Mouse (Mus musculus) stomach, postnatal 0 days (tissue): ENCODE measurements at regions not wholly inside any gene's neighbourhood (a gene's known extent, or its start where the extent isn't known, plus 50 kb on each side); places are given as distances from the start of the nearest gene placed in this dataset.

Source experiments
- ATAC-seq: fragments of 200-750 bp; cut with Nextera tagmentation; 2 replicates; pipeline ENCODE4 v1.8.0; 2017; ENCODE audit not compliant: low FRiP score, low TSS enrichment
- DNase-seq: peaks from one replicate; pipeline ENCODE4 v3.0.0-alpha.2; 2016; ENCODE audit warnings: low spot score
- H3K27ac ChIP-seq: fragments of 300-500 bp; sonication (generic); replicated peaks from 2 replicates; pipeline ENCODE4 v1.5.1; 2014; ENCODE audit warnings: mild to moderate bottlenecking, control low read depth
- H3K27me3 ChIP-seq: fragments of 300-500 bp; sonication (generic); 2 replicates; pipeline ENCODE4 v1.6.1; 2014; ENCODE audit warnings: low read length; ENCODE audit not compliant: control insufficient read depth, insufficient read depth
- H3K36me3 ChIP-seq: fragments of 300-500 bp; sonication (generic); 2 replicates; pipeline ENCODE4 v1.6.1; 2014; ENCODE audit warnings: low read length, mixed read lengths; ENCODE audit not compliant: control insufficient read depth, insufficient read depth
- H3K4me1 ChIP-seq: fragments of 300-500 bp; sonication (generic); replicated peaks from 2 replicates; pipeline ENCODE4 v1.6.1; 2014; ENCODE audit warnings: antibody characterized with exemption; ENCODE audit not compliant: control insufficient read depth, insufficient read depth
- H3K4me2 ChIP-seq: fragments of 300-500 bp; sonication (generic); replicated peaks from 2 replicates; pipeline ENCODE4 v1.6.1; 2014; ENCODE audit warnings: low read depth, mild to moderate bottlenecking, control low read depth, moderate library complexity
- H3K4me3 ChIP-seq: fragments of 300-500 bp; sonication (generic); 2 replicates; pipeline ENCODE4 v1.5.1; 2014; ENCODE audit warnings: low read depth, low read length, control low read depth
- H3K9ac ChIP-seq: fragments of 300-500 bp; sonication (generic); 2 replicates; pipeline ENCODE4 v1.6.1; 2014; ENCODE audit warnings: mild to moderate bottlenecking, low read length, control low read depth, mixed read lengths
- H3K9me3 ChIP-seq: fragments of 300-500 bp; sonication (generic); 2 replicates; pipeline ENCODE4 v1.6.1; 2016; ENCODE audit warnings: low read length; ENCODE audit not compliant: control insufficient read depth
- CTCF ChIP-seq: IDR thresholded peaks from 2 replicates; pipeline ENCODE4 v1.5.1; 2016; ENCODE audit warnings: antibody characterized with exemption, low read depth, mild to moderate bottlenecking, moderate library complexity
- EP300 ChIP-seq: optimal IDR thresholded peaks from 2 replicates; pipeline ENCODE3; 2016; ENCODE audit warnings: antibody characterized with exemption
- WGBS: fragments of 180-500 bp; shearing (Covaris S2); extraction: QIAGEN DNeasy Blood & Tissue Kit; methylation state at CpG from one replicate; pipeline ENCODE4 v1.1.7; 2014; 5-methylcytosine and 5-hydroxymethylcytosine counted together

DNA sequence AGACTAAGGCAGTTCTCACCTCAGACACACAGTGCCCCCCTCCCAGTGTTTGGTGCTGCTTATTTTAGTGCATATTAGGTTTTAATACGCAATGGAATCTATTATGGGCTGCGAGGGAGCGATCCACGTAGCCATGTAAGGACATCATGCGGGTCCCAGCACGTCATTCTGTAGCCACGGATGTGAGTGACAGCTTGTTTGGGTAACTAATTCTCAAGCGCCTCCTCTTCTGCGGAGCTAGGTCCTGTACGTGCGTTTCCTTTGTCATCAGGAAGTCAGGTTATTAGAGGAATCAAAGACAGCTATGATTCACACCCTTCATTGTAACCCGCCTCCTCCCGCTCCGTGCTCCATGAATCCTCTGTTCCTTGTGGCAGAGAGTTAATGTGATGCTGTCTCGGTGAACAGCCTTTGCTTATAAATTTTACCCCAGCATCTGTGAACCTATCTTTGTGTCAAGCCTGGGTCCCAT lies 78.9 kb downstream of the Kcnf1 start:
- Histone ChIP-seq H3K4me3 (no peak overlapping the region), H3K9me3 (no peaks in the 10 kb centered on the region), H3K9ac (no peak overlapping the region), H3K27ac (no peak overlapping the region), H3K36me3 (no peaks in the 10 kb centered on the region), H3K4me2 (no peak overlapping the region), H3K4me1 (no peaks in the 10 kb centered on the region), H3K27me3 (no peaks in the 10 kb centered on the region)
- DNase-seq (no peak), ATAC-seq (no peak)
- TF ChIP-seq CTCF, result no peak
- WGBS, result 36% methylated on average over 15 of the region's 15 CpGs

DNA sequence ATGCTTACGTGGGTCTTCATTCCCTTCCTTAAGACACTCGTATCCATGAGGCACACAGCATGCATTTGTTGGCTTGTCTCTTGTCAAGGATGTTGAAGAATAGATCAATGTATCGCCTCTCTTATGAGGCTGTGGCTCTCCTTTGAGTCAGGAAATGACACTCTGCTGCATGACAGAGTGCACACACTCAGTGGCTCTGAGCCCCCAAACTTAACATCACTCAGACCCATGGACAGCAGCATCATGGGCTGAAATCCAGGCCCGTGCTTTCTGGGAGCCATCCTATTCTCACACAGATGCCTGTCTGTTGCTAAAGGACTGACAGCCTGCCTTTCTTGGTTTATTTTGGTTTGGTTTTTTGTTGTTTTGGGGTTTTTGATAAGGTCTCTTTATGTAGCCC lies 81.9 kb downstream of the Kcnf1 start:
- ATAC-seq, result no peak
- no peak overlapping the region for H3K27ac ChIP-seq
- WGBS, result 81% methylated on average over 4 of the region's 4 CpGs
- no peak overlapping the region for H3K9ac ChIP-seq
- no peaks in the 10 kb centered on the region for H3K27me3 ChIP-seq
- H3K4me3 ChIP-seq, result no peak overlapping the region
- no peaks in the 10 kb centered on the region for H3K4me1 ChIP-seq
- H3K36me3 ChIP-seq, result no peaks in the 10 kb centered on the region
- H3K4me2 ChIP-seq, result no peak overlapping the region
- DNase-seq, result no peak
- no peaks in the 10 kb centered on the region for H3K9me3 ChIP-seq
- TF ChIP-seq CTCF, result no peak

DNA sequence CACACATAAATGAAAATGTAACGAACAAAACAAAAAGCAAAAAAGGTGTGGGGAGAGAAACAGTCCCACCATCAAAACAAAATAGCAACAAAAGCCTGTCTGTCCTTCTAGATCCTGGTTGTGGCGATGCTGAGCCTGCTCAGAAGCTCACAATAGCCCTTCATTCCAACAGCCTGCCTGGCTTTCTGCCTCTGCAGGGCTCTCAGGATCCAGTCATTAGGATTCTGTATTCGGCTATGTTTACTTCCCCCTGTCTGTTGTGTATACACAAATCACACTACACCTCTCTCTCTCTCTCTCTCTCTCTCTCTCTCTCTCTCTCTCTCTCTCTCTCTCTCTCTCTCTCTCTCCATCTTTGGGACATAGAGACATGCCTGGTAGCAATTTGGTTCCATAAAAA lies 82.2 kb upstream of the 2410004P03Rik start:
- Histone ChIP-seq H3K9ac (no peak overlapping the region), H3K27me3 (no peaks in the 10 kb centered on the region), H3K4me1 (no peaks in the 10 kb centered on the region), H3K36me3 (no peaks in the 10 kb centered on the region), H3K4me2 (no peak overlapping the region), H3K27ac (no peak overlapping the region), H3K4me3 (no peak overlapping the region), H3K9me3 (no peaks in the 10 kb centered on the region)
- TF ChIP-seq CTCF (no peak), EP300 (no peak)
- no peak for ATAC-seq
- WGBS, result 47% methylated on average over 3 of the region's 3 CpGs
- DNase-seq, result no peak

DNA sequence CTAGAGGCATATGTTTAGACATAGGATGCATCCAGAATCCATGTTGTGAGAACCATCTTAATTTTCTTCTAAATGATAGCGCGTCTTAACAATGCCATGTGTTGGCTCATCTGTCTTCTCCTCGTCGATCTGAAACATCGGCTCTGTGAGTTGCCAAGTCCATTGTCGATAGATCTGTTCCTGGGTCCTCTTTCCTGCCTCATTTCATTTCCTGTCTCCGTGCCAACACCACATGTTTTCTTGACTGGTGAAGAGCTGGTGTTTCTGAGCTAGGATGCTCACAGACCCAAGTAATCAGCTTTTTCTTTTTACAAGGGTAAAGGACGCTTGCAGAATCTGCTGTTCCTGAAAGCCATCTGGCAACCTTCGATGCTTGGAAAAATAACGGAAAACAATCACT lies 79.5 kb upstream of the 2410004P03Rik start:
- 75% methylated on average over 10 of the region's 10 CpGs for WGBS
- DNase-seq, result no peak

DNA sequence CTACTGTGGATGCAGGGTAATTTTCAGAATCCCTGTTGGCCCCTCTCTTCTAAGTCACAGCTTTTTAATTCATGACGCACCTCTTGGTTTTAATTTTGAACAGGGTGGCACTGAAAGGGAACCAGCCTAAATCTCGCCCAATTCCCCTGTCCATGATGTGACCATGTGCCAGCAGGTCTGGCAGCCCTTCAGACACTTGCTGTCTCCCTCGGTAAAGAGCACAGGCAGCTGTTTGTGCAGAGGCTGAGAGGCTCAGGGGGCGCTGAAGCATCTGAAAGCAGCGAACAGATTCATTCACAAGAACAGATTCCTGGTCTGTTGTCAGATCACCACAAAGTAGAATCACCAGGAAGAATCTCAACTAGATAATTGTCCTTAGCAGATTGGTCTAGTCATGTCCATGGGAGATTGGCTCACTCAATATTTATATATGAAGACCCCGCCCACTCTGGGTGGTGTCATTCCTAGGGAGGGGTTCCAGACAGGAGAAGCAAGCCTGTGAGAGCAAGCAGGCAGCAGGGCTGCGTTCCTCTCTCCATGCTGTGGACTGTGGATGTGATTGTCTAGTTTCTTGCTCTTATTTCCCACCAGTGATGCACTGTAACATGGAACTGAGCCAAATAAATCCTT lies 78.3 kb upstream of the 2410004P03Rik start:
- ATAC-seq (no peak), DNase-seq (peak; percentile 22)
- TF ChIP-seq CTCF (no peak), EP300 (no peak)
- no peaks in the 10 kb centered on the region for H3K9me3 ChIP-seq
- no peaks in the 10 kb centered on the region for H3K4me1 ChIP-seq
- no peaks in the 10 kb centered on the region for H3K36me3 ChIP-seq
- no peak overlapping the region for H3K4me2 ChIP-seq
- no peaks in the 10 kb centered on the region for H3K27me3 ChIP-seq
- no peak overlapping the region for H3K4me3 ChIP-seq
- no peak overlapping the region for H3K27ac ChIP-seq
- 39% methylated on average over 7 of the region's 7 CpGs for WGBS
- H3K9ac ChIP-seq, result no peak overlapping the region

More for the DNA sequence above, 79.5 kb upstream of the 2410004P03Rik start:
- no peaks in the 10 kb centered on the region for H3K36me3 ChIP-seq
- ATAC-seq, result no peak
- no peak for TF ChIP-seq EP300
- no peak for TF ChIP-seq CTCF
- H3K4me3 ChIP-seq, result no peak overlapping the region
- H3K4me1 ChIP-seq, result no peaks in the 10 kb centered on the region
- H3K27ac ChIP-seq, result no peak overlapping the region
- H3K9ac ChIP-seq, result no peak overlapping the region
- no peak overlapping the region for H3K4me2 ChIP-seq
- no peaks in the 10 kb centered on the region for H3K9me3 ChIP-seq
- no peaks in the 10 kb centered on the region for H3K27me3 ChIP-seq

DNA sequence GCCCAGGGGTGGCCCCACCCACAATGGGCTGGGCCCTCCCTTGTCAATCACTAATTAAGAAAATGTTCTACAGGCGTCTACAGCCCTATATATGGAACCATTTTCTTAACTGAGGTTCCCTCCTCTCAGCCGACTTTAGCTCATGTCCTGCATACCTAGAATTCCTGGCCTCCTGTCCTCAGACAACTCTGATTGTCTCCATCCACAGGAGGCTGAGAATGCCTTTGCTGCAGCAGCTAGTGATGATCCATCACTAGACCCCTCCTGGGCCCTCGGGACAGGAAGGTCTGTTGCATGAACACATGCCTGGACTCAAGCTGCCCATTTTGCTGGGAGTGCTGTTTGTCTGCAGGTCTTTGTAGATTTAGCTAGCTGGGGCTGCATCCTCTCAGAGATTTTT lies 75.9 kb upstream of the 2410004P03Rik start:
- Histone ChIP-seq H3K4me1 (no peaks in the 10 kb centered on the region), H3K9me3 (no peaks in the 10 kb centered on the region), H3K4me2 (no peak overlapping the region), H3K27me3 (no peaks in the 10 kb centered on the region), H3K27ac (no peak overlapping the region), H3K36me3 (no peaks in the 10 kb centered on the region), H3K4me3 (no peak overlapping the region), H3K9ac (no peak overlapping the region)
- ATAC-seq, result no peak
- 19% methylated on average over 3 of the region's 3 CpGs for WGBS
- no peak for TF ChIP-seq CTCF
- TF ChIP-seq EP300, result no peak
- no peak for DNase-seq
